Mouse (Mus musculus) bone marrow, adult 2 months (tissue): ENCODE data around the gene Taok3. TPM values are rescaled to one million over a fixed set of nuclear protein-coding genes. Genes with fewer than 3 reads are reported as not detected.
A peak's percentile ranks its signal among the peaks of the same experiment; 100 is the strongest.

Experiments used
- H3K27ac ChIP-seq: fragments of 200-500 bp; 2 replicates; pipeline ENCODE4 v1.5.1; 2012; ENCODE audit warnings: low read depth, mild to moderate bottlenecking, control low read depth, inconsistent platforms, low read length; ENCODE audit not compliant: control insufficient read depth, poor library complexity, insufficient read depth
- H3K4me1 ChIP-seq: fragments of 200-500 bp; 2 replicates; pipeline ENCODE4 v1.6.1; 2011; ENCODE audit warnings: low read length; ENCODE audit not compliant: control insufficient read depth, insufficient read depth
- H3K4me3 ChIP-seq: fragments of 200-500 bp; replicated peaks from 2 replicates; pipeline ENCODE3; 2011; ENCODE audit warnings: mild to moderate bottlenecking, low read depth, low read length, control low read depth; ENCODE audit not compliant: control insufficient read depth
- CTCF ChIP-seq: fragments of 200-500 bp; IDR thresholded peaks from 2 replicates; pipeline ENCODE4 v1.5.1; 2011; ENCODE audit warnings: low read length, control low read depth; ENCODE audit not compliant: control insufficient read depth, insufficient read depth
- POLR2A ChIP-seq: fragments of 200-500 bp; IDR thresholded peaks from 2 replicates; pipeline ENCODE4 v1.6.1; 2011; ENCODE audit warnings: low read depth, mild to moderate bottlenecking, control low read depth, low read length, borderline replicate concordance; ENCODE audit not compliant: control insufficient read depth
- WGBS: fragments of 180-500 bp; shearing (Covaris S2); methylation state at CpG from one replicate; pipeline ENCODE4 v1.1.7; 2018; 5-methylcytosine and 5-hydroxymethylcytosine counted together
- polyA plus RNA-seq: library from polyadenylated mRNA; stranded (reverse); fragments of >200 nt; gene quantifications from 2 replicates; pipeline ENCODE4 v1.2.4, GENCODE M21; 2011; ENCODE audit warnings: low replicate concordance; ENCODE audit not compliant: missing spikeins, insufficient read depth, insufficient read length

Taok3 gene
- polyA plus RNA-seq, 1 experiment: 47.6 TPM

DNA sequence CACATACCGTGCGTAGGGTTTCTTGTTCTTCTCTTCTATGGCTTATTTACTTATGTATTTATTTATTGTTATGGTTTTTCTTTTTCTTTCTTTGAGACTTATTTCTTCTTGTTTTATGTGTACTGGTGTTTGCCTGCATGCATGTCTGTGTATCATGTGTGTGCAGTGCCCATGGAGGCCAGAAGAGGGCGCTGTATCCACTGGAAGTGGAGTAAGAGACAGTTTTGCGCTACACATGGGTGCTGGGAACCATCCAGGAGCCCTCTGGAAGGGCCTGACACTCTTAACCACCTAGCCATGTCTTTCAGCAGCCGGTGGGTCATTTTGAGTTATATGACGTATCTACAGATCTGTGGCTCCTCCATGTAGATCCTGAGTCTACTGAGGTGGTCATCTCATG is 64.9 kb downstream of the Taok3 start:
- no peak for TF ChIP-seq POLR2A
- no peak for TF ChIP-seq CTCF
- Histone ChIP-seq H3K4me1 (no peaks in the 10 kb centered on the region), H3K4me3 (no peak overlapping the region), H3K27ac (no peak overlapping the region)
- 90% methylated on average over 6 of the region's 6 CpGs for WGBS

DNA sequence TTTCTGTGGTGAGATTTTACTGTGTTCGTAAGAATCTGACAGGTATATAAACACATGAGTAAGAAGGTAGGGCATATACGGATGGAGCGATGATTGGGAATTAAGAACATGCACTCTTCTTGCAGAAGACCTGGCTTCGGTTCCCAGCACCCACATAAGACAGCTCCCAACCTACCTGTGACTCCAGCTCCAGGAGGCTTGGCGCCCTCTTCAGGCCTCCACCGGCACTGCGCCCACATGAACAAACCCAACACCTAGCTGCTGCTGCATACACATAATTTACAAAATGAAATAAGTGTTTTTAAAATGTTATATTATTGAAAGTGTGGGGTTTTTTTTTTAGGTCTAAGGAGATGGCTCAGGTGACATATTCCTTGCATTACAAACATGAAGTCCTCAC is 65.7 kb downstream of the Taok3 start:
- H3K4me1 ChIP-seq: no peaks in the 10 kb centered on the region

DNA sequence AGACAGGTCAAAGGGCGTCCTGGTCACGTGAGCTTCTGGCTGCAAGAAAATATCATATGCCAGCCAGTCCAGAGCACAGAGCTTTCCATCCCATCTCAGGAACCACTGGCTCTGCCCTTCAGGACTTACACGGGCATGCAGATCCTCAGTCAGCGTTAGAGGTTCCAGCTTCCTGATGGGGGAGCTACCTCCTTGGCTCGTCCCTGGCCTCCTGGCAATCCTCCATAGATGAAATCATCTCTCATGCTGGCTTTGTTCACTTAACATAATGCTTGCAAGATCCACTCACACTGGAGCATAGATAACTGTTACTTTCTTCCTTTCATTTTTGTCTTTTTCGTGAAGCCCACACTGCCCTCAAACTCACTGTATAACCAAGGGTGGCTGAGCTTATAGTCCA is 72.1 kb downstream of the Taok3 start:
- Histone ChIP-seq H3K4me3 (no peak overlapping the region), H3K27ac (no peak overlapping the region), H3K4me1 (no peaks in the 10 kb centered on the region)
- no peak for TF ChIP-seq POLR2A
- no peak for TF ChIP-seq CTCF
- 71% methylated on average over 6 of the region's 6 CpGs for WGBS

More for the DNA sequence above, 65.7 kb downstream of the Taok3 start:
- no peak overlapping the region for H3K4me3 ChIP-seq
- WGBS: 96% methylated on average over 7 of the region's 7 CpGs
- TF ChIP-seq CTCF (peak; percentile 59), POLR2A (no peak)
- no peak overlapping the region for H3K27ac ChIP-seq

DNA sequence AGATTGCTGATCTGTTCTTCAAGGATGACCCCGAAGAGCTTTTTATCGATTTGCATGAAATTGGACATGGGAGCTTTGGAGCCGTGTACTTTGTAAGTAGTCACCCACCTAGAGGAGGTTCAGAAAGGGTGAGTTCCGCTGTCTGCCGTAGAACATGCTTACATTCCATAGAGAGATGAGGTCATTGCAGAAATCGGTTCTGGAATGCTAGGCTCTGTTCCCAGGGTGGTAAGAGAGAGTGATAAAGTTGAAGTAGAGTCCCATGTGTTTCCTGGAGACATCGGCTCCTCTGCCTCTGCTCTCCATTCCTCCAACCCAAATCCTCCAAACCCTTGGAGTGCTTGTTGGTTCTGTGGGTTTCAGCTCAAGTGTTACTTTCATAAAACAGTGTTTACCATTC is 73.8 kb downstream of the Taok3 start:
- Histone ChIP-seq H3K4me1 (no peaks in the 10 kb centered on the region), H3K4me3 (no peak overlapping the region), H3K27ac (no peak overlapping the region)
- TF ChIP-seq POLR2A: no peak
- TF ChIP-seq CTCF: no peak
- 90% methylated on average over 7 of the region's 7 CpGs for WGBS

DNA sequence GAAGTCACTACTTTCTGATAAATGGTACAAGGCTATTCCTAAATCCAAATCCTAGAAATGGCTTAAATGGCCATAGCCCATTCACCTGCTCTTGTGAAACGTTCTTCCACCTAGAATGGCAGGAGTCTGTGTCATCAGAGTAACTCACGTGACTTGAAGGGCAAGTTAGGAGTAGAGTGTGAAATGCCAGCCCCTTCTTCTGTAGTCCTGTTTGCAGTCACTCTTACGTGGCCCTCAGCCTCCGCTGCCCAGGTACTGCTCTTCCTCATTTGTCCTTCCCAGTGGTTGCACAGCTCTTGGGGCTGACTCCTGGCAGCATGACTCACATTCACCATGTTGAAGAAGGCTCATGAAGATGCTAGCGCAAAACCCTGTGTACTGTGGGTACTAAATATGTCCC is 74.7 kb downstream of the Taok3 start:
- Histone ChIP-seq H3K4me3 (no peak overlapping the region), H3K4me1 (no peaks in the 10 kb centered on the region), H3K27ac (no peak overlapping the region)
- 96% methylated on average over 5 of the region's 5 CpGs for WGBS
- TF ChIP-seq POLR2A: no peak
- no peak for TF ChIP-seq CTCF

DNA sequence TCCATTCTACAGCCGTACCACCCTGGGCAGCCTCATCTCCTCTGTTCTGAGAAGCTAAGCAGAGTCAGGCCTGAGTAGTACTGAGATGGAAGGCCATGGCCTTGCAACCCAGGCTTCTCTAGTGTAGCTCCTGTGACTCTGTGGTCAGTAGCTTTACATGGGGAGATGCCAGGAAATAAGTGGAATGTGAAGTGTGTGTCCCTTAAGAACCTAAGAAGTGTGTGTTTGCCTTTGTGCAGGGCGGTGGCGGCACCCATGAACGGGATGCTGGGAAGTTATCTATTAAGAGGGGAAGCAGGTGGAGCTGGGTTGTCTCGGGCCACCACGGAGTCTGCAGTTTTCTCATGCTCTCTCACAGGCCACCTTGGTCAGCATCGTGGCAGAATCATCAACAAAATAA is 76.6 kb downstream of the Taok3 start:
- 89% methylated on average over 7 of the region's 7 CpGs for WGBS
- H3K27ac ChIP-seq: no peak overlapping the region
- no peaks in the 10 kb centered on the region for H3K4me1 ChIP-seq
- TF ChIP-seq POLR2A (no peak), CTCF (no peak)
- no peak overlapping the region for H3K4me3 ChIP-seq

DNA sequence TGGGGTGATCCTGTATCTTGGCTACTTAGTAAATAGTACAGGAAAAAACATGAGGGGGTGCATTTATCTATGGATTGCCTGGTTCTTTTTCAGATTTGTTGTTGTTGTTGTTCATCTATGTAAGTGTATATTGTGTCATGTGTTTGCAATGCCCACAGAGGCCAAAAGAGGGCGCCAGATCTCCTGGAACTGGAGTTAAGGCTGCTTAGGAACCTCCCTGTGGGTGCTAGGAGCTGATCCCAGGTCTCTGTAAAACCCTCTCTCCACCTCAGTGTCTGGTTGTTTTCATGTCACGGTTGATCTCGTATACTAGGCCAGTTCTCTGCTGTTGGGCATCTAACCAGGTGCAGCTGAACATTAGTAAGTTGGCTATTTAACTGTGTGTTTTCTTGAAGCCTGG is 78.5 kb downstream of the Taok3 start:
- H3K4me1 ChIP-seq: no peaks in the 10 kb centered on the region
- TF ChIP-seq CTCF (no peak), POLR2A (no peak)
- WGBS: 82% methylated on average over 3 of the region's 3 CpGs
- H3K27ac ChIP-seq: no peak overlapping the region
- H3K4me3 ChIP-seq: no peak overlapping the region

DNA sequence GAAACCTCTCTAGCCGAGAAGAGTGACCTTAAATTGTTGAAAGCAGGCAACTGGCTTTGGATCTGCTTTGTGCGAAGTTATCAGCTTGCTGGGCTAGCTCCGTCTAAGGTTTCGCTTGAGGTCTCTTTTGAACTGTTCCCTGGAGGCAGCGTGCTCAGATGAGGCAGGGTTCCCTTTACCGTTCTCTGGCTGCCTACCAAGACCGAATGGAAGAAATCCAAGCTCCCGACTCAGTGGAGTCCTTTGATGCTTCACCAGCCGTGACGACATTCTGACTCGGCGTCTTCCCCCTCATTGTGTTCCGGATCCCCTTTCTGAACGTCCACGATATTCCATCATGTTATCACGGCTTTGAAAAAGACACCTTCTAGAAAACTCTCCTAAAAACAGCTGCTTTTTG is 87.4 kb downstream of the Taok3 start:
- H3K4me1 ChIP-seq: no peaks in the 10 kb centered on the region
- H3K4me3 ChIP-seq: no peak overlapping the region
- H3K27ac ChIP-seq: no peak overlapping the region
- TF ChIP-seq POLR2A (no peak), CTCF (no peak)
- WGBS: 94% methylated on average over 16 of the region's 16 CpGs

DNA sequence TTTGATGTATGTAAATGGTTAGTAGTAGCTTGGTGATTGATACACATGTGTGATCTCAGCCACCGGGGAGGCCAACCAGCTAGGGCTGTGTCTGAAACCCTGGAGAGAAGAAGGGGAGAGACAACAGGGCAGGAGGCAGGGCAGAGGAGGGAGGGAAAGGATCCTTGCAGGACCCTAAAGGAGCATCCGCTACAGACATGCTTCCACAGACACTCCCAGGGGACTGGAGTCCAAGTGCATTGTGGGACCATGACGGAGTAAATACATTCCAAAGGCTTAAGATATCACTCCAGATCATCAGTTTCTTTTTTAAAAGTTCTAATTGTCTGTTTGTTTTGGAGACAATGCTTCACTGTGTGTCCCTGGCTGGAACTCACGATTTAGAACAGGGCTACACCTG is 94.1 kb downstream of the Taok3 start:
- H3K4me1 ChIP-seq: no peaks in the 10 kb centered on the region
- H3K27ac ChIP-seq: no peak overlapping the region
- TF ChIP-seq POLR2A (no peak), CTCF (no peak)
- H3K4me3 ChIP-seq: no peak overlapping the region
- 88% methylated on average over 4 of the region's 4 CpGs for WGBS
